Mouse (Mus musculus) testis, adult 2 months (tissue): ENCODE data around the gene Map3k14. TPM values are rescaled to one million over a fixed set of nuclear protein-coding genes. Genes with fewer than 3 reads are reported as not detected.
A peak's percentile ranks its signal among the peaks of the same experiment; 100 is the strongest.

ENCODE experiments used
- H3K27ac ChIP-seq: fragments of 200-500 bp; 2 replicates; pipeline ENCODE4 v1.5.1; 2012; ENCODE audit warnings: low read depth, low read length; ENCODE audit not compliant: control insufficient read depth, insufficient read depth
- H3K27me3 ChIP-seq: fragments of 200-500 bp; 2 replicates; pipeline ENCODE4 v1.6.1; 2012; ENCODE audit warnings: mild to moderate bottlenecking, low read length, moderate library complexity; ENCODE audit not compliant: control insufficient read depth, insufficient read depth
- H3K36me3 ChIP-seq: fragments of 200-500 bp; 2 replicates; pipeline ENCODE4 v1.6.1; 2012; ENCODE audit warnings: mild to moderate bottlenecking, low read length; ENCODE audit not compliant: control insufficient read depth, insufficient read depth
- H3K4me1 ChIP-seq: fragments of 200-500 bp; 2 replicates; pipeline ENCODE4 v1.6.1; 2012; ENCODE audit warnings: low read length; ENCODE audit not compliant: control insufficient read depth, insufficient read depth
- H3K4me3 ChIP-seq: fragments of 200-500 bp; 2 replicates; pipeline ENCODE4 v1.5.1; 2012; ENCODE audit warnings: low read depth, mild to moderate bottlenecking, low read length, moderate library complexity, mixed read lengths; ENCODE audit not compliant: control insufficient read depth
- CTCF ChIP-seq: fragments of 200-500 bp; IDR thresholded peaks from 2 replicates; pipeline ENCODE4 v1.5.1; 2012; ENCODE audit warnings: low read depth, mild to moderate bottlenecking, inconsistent platforms, low read length, moderate library complexity; ENCODE audit not compliant: control insufficient read depth, insufficient read depth, insufficient replicate concordance
- POLR2A ChIP-seq: fragments of 200-500 bp; IDR thresholded peaks from 2 replicates; pipeline ENCODE4 v1.6.1; 2012; ENCODE audit warnings: low read depth, mild to moderate bottlenecking, inconsistent platforms, low read length, moderate library complexity; ENCODE audit not compliant: control insufficient read depth
- polyA plus RNA-seq: library from polyadenylated mRNA; depleted of rRNA; stranded (reverse); fragments of >200 nt; gene quantifications from 2 replicates; pipeline ENCODE4 v1.2.3, GENCODE M21; 2012

The Map3k14 gene
- polyA plus RNA-seq, 1 experiment, result 2.4 TPM

- no peaks in the 10 kb centered on the region for H3K4me1 ChIP-seq
- no peak overlapping the region for H3K27ac ChIP-seq
- no peaks in the 10 kb centered on the region for H3K27me3 ChIP-seq
- no peak overlapping the region for H3K4me3 ChIP-seq
- no peaks in the 10 kb centered on the region for H3K36me3 ChIP-seq
- no peak for TF ChIP-seq CTCF
- TF ChIP-seq POLR2A, result no peak
These were observed 19.6 kb upstream of the Map3k14 start for GRCm38 (mm10) chr11:103286910-103287309.

DNA sequence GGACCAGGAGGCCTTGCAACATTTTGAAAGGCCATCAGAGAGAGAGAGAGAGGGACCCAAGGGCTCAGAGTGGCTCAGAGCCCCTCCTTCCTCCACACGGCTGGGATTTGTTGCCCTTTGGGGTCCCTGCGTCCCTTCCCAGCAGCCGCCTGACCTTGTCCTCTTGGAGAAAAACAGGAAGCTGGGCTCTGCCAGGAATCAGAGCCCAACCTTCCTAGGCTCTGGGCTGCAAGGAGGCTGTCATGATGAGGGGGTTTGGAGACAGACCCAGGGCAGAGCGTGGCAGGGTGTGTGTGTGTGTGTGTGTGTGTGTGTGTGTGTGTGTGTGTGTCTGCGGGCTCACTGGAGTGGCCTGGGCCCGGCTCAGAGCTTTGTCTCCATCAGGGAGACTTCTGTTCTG lies 18.7 kb upstream of the Map3k14 start:
- TF ChIP-seq CTCF (no peak), POLR2A (no peak)
- H3K4me3 ChIP-seq, result no peak overlapping the region
- H3K27me3 ChIP-seq, result no peaks in the 10 kb centered on the region
- H3K4me1 ChIP-seq, result no peaks in the 10 kb centered on the region
- no peak overlapping the region for H3K27ac ChIP-seq
- no peaks in the 10 kb centered on the region for H3K36me3 ChIP-seq

DNA sequence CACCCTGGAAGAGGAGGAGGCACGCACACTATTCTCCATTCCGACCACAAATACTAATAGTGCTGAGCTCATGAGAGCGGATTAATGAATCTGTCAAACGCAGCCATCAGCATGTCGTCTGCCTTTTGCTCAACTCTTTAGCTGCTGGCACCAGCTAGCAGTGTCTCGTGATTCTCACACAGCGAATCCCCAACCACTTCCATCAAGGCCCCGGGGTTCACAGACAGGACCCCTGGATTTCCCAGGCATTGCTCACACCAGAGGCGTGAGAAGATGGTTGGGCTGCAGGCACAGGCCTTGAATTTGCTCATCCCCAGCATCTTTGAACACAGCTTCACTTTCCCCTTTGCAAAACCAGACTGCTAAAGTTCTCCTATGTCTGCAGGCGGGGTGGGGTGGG lies 18.0 kb upstream of the Map3k14 start:
- no peaks in the 10 kb centered on the region for H3K4me1 ChIP-seq
- H3K4me3 ChIP-seq, result no peak overlapping the region
- H3K36me3 ChIP-seq, result no peaks in the 10 kb centered on the region
- H3K27me3 ChIP-seq, result no peaks in the 10 kb centered on the region
- no peak overlapping the region for H3K27ac ChIP-seq
- TF ChIP-seq CTCF (no peak), POLR2A (no peak)

DNA sequence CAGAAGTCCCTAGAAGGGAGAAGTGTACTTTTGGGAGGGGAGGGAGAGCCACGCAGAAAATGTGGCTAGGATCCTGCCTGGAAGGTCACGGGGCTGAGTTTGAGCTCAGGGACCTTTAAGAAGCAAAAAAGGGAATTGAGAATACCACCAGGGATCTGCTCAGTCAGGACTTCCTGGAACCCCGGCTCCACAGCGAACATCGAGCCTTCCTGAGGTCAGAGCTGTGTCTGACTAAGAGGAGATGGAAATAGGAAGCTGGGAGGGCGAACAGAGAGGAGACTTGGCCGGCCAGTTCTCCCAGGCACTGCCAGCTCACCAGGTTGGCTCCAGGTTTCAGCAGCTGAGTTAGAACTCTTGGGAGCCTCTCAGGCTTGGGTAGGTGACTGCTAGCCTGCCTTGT lies 14.5 kb upstream of the Map3k14 start:
- H3K27ac ChIP-seq, result no peak overlapping the region
- no peaks in the 10 kb centered on the region for H3K4me1 ChIP-seq
- TF ChIP-seq CTCF (no peak), POLR2A (no peak)
- H3K36me3 ChIP-seq, result no peaks in the 10 kb centered on the region
- H3K4me3 ChIP-seq, result no peak overlapping the region
- H3K27me3 ChIP-seq, result no peaks in the 10 kb centered on the region

GRCm38 (mm10) chr11:103276450-103276849 lies 9.2 kb upstream of the Map3k14 start:
- no peak for TF ChIP-seq CTCF
- no peak for TF ChIP-seq POLR2A
- no peaks in the 10 kb centered on the region for H3K36me3 ChIP-seq

DNA sequence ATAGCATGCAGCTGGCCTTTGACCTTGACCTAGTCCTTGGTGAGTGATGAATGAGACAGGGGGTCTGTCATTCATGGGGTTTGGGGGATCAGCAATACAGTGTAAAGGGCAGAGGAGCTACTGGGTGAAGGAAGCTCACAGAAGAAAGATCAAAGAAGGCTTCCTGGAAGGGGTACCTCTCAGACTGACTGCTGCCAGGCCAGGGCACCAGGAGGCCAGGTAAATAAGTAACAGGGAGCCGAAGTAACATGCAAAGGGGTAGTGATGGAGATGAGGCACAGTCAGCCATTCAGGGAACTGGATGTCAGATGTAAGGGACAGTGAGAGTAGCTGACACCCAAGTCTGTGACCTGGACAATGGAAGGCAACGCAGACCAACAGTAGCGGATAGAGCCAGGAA lies 5.6 kb upstream of the Map3k14 start:
- Histone ChIP-seq H3K27ac (no peak overlapping the region), H3K4me3 (no peak overlapping the region), H3K36me3 (no peaks in the 10 kb centered on the region), H3K4me1 (no peaks in the 10 kb centered on the region; the same call in none of the 2 replicates), H3K27me3 (no peaks in the 10 kb centered on the region)
- TF ChIP-seq CTCF, result no peak
- TF ChIP-seq POLR2A, result no peak

More at GRCm38 (mm10) chr11:103276450-103276849, 9.2 kb upstream of the Map3k14 start:
- Histone ChIP-seq H3K4me1 (no peaks in the 10 kb centered on the region), H3K27me3 (no peaks in the 10 kb centered on the region), H3K27ac (no peak overlapping the region), H3K4me3 (no peak overlapping the region)

DNA sequence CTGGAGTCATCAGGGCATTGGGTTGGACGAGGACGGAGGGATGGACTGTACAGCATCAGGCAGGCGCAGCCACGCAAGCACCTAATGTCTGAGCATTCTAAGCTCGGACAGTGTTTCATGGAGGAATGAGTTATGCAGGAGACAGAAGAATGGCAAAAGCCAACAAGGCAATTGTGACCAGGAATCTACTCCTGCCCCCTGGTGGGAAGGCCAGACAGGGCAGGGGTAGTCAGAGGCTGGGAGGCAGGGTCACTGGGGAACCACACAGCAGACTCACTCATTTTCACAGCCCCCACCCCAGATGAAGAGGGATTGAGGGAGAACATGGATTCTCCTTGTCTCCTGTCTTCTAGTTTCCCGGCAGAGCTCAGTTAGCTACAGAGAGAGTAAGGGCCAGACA lies 4.7 kb upstream of the Map3k14 start:
- Histone ChIP-seq H3K4me3 (peak overlapping the region; percentile 3; the same call in 1 of the 2 replicates), H3K36me3 (no peaks in the 10 kb centered on the region), H3K27ac (no peak overlapping the region), H3K4me1 (no peaks in the 10 kb centered on the region; the same call in none of the 2 replicates), H3K27me3 (no peaks in the 10 kb centered on the region)
- no peak for TF ChIP-seq POLR2A

DNA sequence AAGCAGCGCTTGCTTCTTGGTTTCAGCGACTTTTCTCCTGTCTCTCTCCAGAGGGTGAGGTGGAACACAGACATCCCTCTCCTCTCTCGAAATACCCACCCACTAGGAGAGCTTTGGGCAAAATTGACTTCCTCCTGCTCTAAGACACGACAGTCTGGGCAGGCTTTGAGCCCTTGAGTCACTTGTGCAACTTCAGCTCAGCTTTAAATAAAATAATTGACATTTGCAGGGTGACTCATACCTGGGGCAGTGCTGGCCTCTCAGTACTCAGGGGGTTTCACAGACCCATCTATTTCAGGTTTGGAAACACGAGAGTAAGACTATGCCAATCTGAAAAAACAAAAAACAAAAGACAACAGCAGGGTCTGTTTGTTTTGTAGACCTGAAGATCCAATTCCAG lies 2.2 kb upstream of the Map3k14 start:
- Histone ChIP-seq H3K27me3 (no peaks in the 10 kb centered on the region), H3K4me3 (no peak overlapping the region), H3K27ac (no peak overlapping the region), H3K4me1 (peaks cover 9% of the 10 kb centered on the region), H3K36me3 (no peaks in the 10 kb centered on the region)
- TF ChIP-seq CTCF (no peak), POLR2A (no peak)
